Comparison of ENCODE assay signal across 8 mouse cellular contexts in the genomic region with DNA sequence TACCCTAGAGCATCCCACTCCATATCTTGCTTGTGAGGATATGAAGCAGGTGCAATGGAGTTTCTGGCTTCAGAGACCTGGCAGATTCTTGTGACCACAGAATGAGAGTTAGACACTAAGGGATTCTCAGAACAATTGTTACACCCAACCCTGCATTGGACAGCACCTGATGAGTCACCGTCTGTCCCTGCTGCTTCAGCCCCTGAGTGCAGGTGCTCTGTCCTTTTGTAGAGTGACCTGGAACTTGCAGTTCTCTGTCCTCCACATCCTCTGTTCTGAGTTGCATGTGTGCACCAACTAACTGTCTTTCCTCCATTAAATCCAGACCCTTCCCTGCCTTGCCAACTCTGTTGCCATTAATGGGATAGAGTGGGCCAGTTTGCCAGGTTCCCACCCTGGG.
"Had no signal": no experiment of that assay in that cellular context is flagged by ENCODE, and none has a peak within 500 bp of the region (broad histone marks: within the 10 kb centered on the region; RNA-seq: fewer than 3 reads in every experiment).

No protein-coding gene starts in this region.

- DNase-seq: kidney, postnatal 36 days; liver; lung, adult 18-20 months; retina, postnatal 1 day; right cerebral cortex, postnatal 4 days; spleen, adult 18-20 months; thymus, postnatal 4 days had no signal

- ATAC-seq: midbrain, embryonic 16.5 days had no signal
